Mouse (Mus musculus): ENCODE results near the gene Wbp2. TPM values are rescaled to one million over a fixed set of nuclear protein-coding genes. Genes with fewer than 3 reads are reported as not detected.

The Wbp2 gene
- total RNA-seq, 4 experiments from 2014 or later: 78.6 to 91.0 (median 90.1) TPM

DNA sequence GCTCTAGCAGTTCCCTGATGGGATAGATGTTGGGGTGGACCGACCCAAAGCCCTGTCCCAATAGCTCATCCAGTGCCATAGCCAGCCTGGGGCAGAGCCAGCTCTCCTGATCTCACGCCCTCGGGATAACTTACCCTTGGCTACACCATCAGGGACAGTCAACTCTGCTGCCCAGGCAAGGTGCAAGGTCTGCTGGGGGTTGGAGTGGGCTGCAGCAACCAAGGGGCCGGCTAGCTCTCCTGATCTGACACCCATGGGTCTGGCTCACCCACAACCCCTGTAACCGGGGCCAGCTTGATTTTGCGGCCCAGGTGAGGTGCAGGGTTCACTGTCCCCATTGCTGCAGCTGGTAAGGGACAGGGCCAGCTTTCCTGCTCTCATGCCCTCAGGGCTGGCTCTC is 4.8 kb upstream of the Wbp2 start:
- no peak for DNase-seq (ENCODE audit: low spot score in 2 of 2)

DNA sequence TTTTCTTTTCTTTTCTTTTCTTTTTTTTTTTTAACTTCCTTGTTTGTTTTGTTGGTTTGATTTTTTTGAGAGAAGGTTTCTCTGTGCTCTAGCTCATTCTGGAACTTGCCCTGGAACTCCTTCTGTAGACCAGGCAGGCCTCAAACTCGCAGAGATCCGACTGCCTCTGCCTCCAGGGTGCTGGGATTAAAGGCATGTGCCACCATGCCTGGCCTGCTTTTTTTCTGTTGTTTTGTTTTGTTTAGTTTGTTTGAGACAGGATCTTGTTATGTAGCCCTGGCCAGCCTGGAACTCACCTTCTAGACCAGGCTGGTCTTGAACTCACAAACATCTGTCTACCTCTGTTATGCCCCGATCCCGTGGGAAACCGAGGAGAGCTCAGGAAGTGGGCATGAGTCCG is 2.8 kb upstream of the Wbp2 start:
- DNase-seq (ENCODE audit: low spot score in 2 of 2): no peak

DNA sequence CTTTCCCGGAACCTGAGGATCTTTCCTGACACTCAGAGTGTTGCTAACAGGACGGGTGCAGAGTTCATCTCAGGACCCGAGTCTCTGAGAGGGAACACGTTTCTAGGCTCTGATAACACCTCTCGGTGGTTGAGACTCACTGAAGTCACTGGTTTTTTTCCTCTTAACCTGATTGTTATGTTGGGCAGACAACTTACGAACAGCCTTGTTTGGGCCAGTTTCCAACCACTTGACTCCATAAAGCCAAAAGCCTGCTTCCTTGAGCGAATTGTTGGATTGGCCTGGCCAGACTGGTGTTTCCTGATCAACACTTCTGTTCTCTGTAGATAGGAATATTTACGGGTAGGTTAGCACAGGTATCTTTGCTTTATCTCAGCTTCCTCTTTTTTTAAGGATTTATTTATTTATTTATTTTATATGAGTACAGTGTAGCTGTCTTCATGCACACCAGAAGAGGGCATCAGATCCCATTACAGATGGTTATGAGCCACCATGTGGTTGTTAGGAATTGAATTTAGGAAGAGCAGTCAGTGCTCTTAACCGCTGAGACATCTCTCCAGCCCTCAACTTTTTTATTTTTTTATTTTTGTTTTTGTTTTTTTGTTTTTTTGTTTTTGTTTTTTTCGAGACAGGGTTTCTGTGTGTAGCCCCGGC is 2.1 kb upstream of the Wbp2 start:
- no peak for DNase-seq (ENCODE audit: low spot score in 2 of 2)

DNA sequence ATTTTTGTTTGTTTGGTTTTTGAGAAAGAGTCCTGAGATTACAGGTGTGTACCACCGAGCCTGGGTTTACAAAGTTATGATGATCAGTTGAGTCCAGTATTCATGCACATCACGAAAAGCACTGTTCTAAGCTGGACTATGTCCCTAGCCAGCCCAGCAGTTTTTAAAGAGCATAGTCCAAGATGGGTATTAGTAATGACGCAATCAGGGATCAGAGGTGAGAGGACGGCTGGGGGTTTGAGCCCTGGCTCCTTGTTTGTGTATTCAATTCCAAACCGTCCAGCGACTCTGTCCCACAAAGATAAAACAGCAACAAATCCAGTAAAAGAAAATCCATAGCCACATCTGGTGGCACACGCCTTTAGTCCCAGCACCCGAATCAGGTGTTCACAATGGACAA is 1.4 kb upstream of the Wbp2 start:
- DNase-seq (ENCODE audit: low spot score in 2 of 2): no peak

DNA sequence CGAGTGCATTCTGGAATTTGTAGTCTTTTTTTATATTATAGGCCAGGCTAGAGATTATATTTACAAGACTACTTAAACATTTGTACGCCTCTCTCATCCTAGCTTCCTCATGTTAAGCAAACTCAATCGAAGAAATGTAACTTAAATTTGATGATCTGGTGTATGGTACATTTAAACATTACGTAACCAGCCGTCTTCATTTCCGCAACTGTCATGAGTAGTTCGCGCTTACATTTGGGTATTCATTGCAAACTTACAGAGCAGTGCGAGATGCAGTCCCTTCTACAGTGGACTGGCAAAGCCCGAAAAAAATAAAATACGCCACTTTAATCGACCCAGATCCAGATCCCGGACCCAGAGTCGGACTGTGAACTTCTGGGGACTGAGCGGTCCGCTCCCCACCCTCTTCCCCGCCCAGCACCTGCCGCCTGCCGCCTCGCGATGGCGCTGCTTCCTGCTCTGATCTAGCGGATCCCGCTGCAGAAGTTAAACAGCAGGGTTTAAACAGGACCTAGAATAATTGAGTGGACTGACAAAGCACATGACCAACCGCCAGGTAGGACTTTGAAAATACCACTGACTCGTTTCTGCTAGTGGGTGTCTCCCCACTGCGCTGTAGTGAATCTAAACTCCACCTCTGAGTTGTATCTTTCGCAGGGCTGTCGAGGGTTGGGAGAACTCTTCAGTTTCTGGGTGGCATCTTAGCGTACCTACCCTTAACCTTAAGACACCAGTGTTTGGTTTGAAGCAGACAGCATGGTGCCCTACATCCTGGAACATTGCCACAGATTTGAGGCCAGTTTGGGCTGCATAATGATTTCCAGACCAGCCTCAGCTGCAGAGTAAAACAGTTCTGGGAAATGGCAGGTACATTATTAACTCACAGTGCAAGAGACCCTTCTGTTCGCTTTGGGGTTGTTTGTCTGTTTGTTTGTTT is 667 bp upstream of the Wbp2 start:
- peak; percentile 77 for DNase-seq (ENCODE audit: low spot score in 2 of 2)

DNA sequence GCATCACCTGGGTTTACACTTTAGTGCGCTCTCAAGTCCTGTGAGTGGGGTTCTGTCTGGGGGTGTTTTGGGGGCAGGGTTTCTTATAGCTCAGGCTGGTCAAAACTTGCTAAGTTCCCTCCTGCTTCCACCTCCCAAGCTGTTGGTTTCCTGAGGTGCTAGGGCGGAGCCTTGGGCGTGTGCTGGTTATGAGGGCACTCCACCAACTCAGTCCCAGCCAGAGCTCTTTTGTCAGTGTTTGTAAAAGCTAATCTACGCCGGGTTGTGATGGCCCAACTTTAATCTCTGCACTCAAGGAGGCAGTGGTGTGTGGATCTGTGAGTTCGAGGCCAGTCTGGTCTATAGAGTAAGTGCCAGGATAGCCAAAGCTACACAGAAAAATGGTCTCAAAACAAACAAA is 2.6 kb downstream of the Wbp2 start:
- no peak for DNase-seq (ENCODE audit: low spot score in 2 of 2)

DNA sequence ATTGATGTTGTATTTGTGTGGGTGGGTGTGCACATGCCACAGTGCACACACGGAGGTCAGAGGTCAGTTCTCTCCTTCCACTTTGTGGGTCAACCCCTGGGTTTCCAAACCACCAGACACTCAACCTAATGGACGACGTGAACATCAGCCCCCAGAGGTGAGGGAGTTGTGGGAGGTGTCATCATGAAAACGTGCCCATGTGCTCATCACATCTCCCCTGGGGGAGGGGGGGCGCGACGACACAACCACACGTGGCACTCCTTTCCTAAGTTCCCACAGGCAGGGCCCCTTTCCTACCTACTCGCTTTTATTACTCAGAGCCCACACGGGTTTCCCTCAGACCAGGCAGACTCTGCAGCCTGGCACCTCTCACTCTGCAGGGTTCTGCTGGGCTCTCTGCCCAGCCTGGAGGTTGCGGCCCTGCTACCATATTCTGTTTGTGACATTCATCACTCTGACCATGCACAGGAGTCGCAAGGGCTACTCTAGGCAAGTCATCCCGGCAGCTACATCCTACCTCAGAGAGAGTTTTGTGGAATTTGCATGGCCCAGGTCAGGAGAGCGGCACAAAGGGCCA is 3.6 kb downstream of the Wbp2 start:
- DNase-seq (ENCODE audit: low spot score in 2 of 2): no peak

DNA sequence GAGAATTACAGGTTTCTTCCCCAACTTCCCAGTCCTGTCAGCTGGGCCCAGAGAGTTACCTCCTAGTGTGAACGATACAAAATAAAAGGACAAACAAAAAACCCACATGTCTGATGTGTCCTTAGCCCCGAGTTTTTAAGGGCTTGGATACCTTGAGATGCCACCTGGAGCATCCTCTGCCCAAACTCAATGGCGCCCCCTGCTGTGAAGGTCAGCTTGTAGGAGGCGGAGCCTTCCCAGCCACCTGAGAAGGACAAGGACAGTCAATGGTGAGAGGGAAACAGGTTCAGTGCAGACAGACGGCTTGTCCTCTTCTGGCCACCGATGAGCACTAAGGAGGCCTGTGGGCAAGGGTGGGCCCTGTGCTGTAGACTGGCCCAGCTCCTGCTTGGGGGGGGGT is 5.7 kb downstream of the Wbp2 start:
- DNase-seq (ENCODE audit: low spot score in 2 of 2): peak in 1 of 2 experiments; percentile 34

DNA sequence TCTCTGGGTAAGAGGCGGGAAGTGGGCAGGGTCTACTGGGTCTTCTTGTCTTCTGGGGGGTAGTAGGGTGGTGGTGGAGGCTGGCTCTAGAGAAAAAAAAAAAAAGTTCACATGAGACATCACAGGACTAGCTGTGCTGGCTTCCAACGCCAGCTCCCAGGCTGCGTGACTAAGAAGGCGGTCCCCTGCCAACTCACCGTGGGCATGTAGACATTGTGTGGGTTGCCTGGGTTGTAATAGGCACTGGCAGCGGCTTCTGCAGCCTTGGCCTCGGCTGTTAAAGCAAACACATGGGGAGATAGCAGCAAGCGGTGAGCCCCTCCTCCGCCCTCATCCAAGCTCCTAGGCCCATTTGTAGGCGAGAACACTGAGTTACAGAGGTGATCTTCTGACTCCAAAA is 7.3 kb downstream of the Wbp2 start:
- DNase-seq (ENCODE audit: low spot score in 2 of 2): no peak

DNA sequence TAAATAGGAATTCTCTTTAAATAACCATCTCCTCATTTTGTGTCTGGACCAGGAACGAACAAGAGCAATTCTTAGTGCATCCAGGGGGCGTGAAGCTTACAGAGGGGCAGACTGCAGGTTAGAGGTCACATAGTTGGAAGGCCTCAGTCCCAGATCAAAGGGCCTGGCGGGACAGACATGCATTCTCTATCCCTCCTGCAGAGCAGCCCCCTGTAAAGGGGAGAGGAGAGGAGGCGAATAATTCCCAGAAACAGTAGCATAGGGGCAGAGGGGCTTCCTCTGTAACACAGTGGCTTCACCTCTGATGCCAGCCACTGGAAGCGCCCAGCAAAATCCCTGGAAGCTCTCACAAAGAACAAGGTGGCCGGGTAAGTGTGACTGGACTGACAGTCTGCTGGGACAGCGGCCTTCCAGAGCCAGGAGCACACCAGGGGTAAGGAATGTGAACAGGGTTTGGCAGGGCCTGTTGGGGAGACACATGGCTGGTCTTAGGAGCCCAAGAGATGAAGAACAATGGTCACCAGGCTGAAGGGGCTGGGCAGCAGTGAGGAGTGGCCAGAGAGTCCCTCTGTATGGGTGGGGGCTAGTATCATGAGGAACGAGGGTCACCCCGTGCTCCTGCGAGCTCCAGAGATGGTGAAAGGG is 8.0 kb downstream of the Wbp2 start:
- DNase-seq (ENCODE audit: low spot score in 2 of 2): no peak

DNA sequence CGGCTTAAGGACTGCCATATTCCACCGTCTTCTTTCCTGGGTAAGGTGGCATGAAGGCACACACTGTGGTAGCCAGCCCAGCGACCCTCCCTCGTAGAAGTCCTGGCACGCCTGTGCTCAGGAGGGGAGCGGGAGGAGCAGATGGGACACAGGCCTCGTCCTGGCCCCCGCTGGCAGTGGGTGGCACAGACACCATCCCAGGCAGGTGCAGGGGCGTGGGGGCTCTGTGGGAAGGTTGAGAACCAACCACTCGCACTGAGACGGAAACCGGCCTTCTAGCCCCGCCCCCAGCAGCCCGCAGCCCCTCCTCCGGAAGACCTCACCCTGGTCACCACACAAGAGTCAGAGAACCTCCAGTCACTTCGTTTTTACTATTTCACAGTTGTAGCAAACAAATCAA is 8.6 kb downstream of the Wbp2 start:
- DNase-seq (ENCODE audit: low spot score in 2 of 2): no peak

DNA sequence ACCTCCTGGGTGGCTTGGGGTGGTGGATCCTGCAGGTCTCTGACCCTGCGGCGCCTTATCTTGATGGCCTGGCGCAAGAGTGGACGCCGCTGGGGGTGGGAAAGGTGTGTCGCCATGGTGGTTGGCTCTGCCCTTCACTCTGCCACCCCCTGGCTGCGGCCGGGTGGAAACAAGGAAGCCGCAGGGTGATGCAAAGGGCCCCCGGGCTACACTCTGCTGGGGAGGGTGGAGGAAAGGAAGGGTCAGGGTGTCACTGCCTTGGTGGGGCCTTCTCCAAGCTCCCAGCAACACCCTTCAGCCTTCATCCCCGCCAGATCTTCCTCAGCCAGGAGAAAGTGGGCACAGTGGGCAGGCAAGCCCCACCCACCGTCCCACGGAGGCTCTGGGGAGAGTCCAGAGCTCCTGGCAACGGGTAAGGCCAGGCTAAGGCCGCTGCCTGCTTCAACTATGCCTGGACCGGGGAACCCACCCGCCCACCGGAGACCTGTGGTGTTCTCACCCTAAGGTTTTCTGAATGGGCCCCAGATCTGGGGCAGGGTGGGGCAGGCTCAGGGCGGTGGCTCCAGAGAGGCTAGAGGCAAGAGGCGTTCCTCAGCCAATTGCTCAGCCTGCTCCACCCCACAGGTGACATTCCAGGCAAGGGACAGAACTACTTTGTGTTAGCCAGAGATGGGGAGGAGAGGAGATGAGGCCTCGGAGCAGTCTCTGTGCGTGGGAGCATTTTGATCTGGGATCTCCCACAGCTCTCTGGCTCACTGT is 9.2 kb downstream of the Wbp2 start, which contains the start of gene Unc13d:
TSS of gene Unc13d (minus strand) at position 516 of the 759 bp plus-strand sequence.
- DNase-seq (ENCODE audit: low spot score in 2 of 2): no peak

DNA sequence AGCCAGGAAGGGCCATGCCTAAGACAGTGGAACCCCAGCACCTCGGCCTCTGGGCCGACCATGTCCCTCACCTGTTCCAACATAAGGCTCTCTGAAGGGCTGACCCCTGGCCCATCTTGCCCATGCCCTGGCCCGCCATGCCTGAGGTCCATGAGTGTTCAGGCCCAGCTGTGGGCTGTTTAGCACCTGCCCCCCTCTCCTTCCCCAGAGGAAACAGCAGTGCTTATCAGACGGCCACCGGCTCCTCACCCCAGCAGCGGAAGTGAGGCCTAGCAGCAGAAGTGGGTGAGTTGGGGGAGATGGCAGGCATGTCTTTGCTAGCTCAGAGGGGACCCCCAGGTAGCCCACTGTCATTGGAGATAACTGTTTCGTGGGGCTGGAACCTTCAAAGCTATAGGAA is 10.0 kb downstream of the Wbp2 start:
- no peak for DNase-seq (ENCODE audit: low spot score in 2 of 2)

DNA sequence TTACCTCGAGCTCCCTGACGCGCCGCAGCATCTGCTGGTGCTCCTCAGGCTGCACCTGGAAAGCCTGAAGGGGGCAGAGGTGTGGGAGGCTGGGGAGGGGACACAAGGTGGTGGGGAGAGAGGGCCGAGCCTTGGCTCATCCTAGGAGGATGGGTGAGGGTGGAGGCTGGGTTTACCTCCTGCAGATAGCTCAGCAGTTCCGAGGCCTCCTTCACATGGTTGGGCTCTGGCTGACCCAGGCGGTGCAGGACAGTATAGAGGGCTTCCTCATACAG is 10.6 kb downstream of the Wbp2 start:
- no peak for DNase-seq (ENCODE audit: low spot score in 2 of 2)

DNA sequence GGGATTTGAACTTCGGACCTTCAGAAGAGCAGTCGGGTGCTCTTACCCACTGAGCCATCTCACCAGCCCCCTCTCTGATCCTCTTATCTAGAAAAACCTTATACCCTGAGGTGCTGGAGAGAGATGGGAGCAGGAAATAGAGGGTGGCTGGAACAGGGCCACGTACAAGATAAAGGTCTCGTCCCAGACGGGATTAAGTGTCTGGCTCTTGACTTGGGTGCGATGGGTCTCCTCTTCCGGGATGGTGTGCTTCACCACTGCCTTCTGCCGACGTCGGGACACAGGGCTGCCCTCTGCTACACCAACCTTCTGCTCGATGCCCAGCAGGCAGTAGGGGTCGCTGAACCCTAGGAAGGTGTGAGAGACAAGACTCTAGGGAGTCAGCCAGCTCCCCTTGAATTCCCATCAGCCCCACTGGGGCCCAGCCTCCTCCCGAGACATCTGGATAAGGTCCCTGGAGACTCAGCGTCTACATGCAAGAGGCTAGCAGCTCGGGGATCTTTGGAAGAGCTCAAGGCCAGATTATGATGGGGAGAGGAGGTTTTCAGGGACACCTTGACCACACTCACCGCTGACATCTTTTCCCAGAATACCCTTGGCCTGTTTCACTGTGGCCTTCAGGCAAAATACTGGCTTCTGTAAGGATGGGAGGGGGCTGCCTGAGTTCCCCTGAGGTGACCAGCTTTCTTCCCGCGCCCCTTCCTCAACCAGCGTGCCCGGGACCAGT is 11.1 kb downstream of the Wbp2 start:
- DNase-seq (ENCODE audit: low spot score in 2 of 2): no peak

DNA sequence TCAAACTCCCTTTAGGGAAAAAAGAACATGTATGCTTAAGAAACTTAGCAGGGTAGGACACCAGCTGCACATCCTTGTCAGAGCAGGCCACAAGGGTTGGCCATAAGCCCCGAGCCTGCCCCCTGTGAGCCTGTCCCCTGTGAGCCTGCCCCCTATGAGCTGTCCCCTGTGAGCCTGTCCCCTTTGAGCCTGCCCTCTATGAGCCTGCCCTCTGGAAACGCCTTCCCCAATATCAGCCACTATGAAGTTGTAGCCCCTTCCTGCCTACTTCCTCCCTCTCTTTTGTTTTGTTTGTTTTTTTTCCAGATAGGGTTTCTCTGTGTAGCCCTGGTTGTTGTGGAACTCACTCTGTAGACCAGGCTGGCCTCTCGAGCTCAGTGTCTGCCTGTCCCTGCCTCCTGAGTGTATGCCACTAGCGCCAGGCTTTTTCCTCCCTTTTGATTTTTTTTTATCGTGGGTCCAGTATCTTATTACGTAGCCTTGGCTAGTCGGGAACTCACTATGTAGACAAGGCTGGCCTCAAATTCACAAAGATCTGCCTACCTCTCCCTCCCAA is 12.3 kb downstream of the Wbp2 start:
- DNase-seq (ENCODE audit: low spot score in 2 of 2): no peak

DNA sequence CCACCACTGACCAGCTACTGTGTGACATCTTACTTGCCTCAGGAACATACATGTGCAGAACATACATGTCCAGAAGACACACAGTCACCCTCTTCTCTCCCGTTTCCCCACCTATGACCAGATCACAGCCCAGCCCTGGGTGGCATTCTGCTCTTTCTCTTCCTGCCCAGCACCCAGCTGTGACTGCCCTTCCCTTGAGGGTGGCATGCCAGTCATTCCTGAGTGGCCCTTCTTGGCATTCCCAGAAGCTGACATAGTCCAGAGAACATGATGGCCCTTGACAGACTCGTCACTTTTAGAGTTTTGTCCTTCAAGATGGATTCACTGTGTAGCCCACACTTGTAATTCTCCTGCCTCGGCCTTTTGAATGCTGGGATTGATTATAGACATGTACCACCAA is 14.2 kb downstream of the Wbp2 start:
- no peak for DNase-seq (ENCODE audit: low spot score in 2 of 2)

DNA sequence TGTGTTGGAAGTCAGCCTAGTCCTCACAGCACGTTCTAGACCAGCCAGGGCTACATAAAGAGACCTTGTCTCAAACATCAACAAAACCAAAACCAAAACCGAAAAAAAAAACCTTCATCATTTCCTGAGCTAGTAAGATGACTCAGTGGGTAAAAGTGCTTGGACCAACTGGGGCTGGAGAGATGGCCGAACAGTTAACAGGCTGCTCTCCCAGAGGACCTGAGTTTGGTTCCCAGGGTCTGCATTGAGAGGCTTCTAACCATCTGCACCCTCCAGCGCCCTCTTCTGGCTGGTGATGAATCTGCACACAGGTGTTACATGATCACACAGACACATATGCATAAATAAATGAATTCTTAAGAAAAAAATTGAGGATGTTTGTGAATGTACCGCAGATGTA is 15.3 kb downstream of the Wbp2 start:
- no peak for DNase-seq (ENCODE audit: low spot score in 2 of 2)

DNA sequence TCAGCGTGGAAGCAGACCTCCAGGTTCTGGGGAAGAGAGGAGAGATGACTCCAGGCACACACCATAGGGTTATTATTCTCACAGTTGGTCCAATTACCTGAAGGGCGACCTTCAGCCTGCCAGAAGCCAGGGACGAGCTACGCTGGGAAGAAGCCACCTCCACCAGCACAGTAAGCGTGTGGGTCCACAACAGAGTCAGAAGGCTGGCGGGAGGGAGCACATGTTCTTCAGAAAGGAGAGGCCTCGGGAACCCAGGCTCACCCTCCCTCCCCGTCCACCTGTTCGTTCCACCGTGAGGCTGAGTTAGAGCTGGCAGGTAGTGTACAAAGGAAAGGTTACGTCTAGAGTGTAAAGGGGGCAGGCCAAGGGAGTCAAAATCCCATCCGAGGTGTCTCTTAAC is 21.4 kb downstream of the Wbp2 start:
- DNase-seq (ENCODE audit: low spot score in 2 of 2): no peak

DNA sequence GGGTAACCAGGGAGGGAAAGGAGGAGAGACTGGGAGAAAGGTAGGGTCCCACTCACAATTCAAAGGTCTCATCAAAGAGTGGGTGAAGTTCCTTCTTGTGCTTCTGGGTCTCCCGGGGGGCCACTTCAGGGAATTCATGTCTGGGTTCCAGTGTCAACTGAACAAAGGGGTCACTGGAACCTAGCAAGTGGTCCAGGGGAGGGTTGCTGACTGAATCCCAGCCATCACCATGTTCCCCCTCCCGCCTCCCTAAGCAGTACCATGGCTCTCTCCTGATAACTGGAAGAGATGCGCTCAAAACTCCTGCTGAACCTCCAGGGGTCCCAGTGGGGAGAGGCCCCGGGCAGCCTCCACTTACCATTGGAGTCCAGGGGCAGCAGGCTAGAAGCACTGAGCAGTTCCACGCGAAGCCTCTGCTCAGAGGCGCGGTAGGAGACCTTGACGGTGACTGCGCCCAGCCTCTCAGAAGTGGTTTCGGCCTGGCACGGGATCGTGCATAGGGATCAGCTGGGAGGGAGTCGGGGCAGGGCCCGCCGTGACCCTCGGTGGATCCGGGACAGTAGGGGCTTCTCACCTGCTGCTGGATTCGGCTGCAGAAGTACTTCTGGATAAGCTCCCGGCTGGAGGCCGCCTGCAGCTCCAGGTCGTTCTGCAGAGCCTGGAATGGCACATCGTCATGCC is 22.5 kb downstream of the Wbp2 start:
- no peak for DNase-seq (ENCODE audit: low spot score in 2 of 2)
